Mouse (Mus musculus): ENCODE results near the gene Slc35a1. TPM values are rescaled to one million over a fixed set of nuclear protein-coding genes. Genes with fewer than 3 reads are reported as not detected.

Gene Slc35a1
- polyA plus RNA-seq, 1 experiment from 2014 or later, result 41.8 TPM

DNA sequence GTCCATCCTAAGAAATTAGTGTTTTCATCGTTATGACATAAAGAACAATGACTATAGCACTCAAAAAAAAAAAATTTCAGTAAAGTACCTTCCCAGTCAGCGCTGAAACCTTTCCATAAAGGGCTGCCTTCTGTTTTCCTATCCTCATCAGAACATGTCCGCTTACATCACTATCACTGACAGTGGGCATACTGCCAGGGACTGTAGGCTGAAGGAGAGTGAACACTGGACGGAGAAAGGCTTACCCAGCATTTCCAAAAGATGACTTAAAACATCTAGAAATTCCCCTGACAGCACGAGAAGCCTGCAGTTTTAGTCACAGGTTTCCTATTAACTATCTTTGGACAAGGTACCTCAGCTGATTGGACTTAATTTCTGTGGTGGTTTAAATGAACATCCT, 13.5 kb downstream of the Slc35a1 start:
- H3K4me1 ChIP-seq (ENCODE audit: control insufficient read depth, insufficient read depth, low read length), result no peaks in the 10 kb centered on the region
- WGBS, result 94% methylated on average over 5 of the region's 5 CpGs
- no peaks in the 10 kb centered on the region for H3K27me3 ChIP-seq (ENCODE audit: control insufficient read depth, insufficient read depth, low read length)
- H3K4me3 ChIP-seq (replicated peaks; ENCODE audit: low read depth, low read length), result no peak overlapping the region
- H3K27ac ChIP-seq (replicated peaks; ENCODE audit: low read depth, low read length), result no peak overlapping the region
- no peak overlapping the region for H3K9ac ChIP-seq (replicated peaks; ENCODE audit: low read length)
- H3K4me2 ChIP-seq (ENCODE audit: low read length), result no peak overlapping the region
- peaks cover 41% of the 10 kb centered on the region for H3K36me3 ChIP-seq (ENCODE audit: control insufficient read depth, insufficient read depth, low read length)
- no peak for ATAC-seq (ENCODE audit: low FRiP score, low TSS enrichment)
- DNase-seq, result no peak
- no peaks in the 10 kb centered on the region for H3K9me3 ChIP-seq (ENCODE audit: control insufficient read depth, low read length)

GRCm38 (mm10) chr4:34667923-34668322, 19.3 kb downstream of the Slc35a1 start:
- Histone ChIP-seq H3K9me3 (ENCODE audit: control insufficient read depth, low read length) (no peaks in the 10 kb centered on the region), H3K27ac (replicated peaks; ENCODE audit: low read depth, low read length) (no peak overlapping the region), H3K36me3 (ENCODE audit: control insufficient read depth, insufficient read depth, low read length) (peaks cover 62% of the 10 kb centered on the region), H3K27me3 (ENCODE audit: control insufficient read depth, insufficient read depth, low read length) (no peaks in the 10 kb centered on the region), H3K4me1 (ENCODE audit: control insufficient read depth, insufficient read depth, low read length) (no peaks in the 10 kb centered on the region), H3K4me3 (replicated peaks; ENCODE audit: low read depth, low read length) (no peak overlapping the region), H3K4me2 (ENCODE audit: low read length) (no peak overlapping the region), H3K9ac (replicated peaks; ENCODE audit: low read length) (no peak overlapping the region)
- 91% methylated on average over 5 of the region's 5 CpGs for WGBS
- no peak for DNase-seq
- no peak for ATAC-seq (ENCODE audit: low FRiP score, low TSS enrichment)

- Histone ChIP-seq H3K9me3 (ENCODE audit: control insufficient read depth, low read length) (no peaks in the 10 kb centered on the region), H3K4me2 (ENCODE audit: low read length) (no peak overlapping the region), H3K9ac (replicated peaks; ENCODE audit: low read length) (no peak overlapping the region), H3K4me1 (ENCODE audit: control insufficient read depth, insufficient read depth, low read length) (no peaks in the 10 kb centered on the region), H3K4me3 (replicated peaks; ENCODE audit: low read depth, low read length) (no peak overlapping the region), H3K27me3 (ENCODE audit: control insufficient read depth, insufficient read depth, low read length) (no peaks in the 10 kb centered on the region), H3K27ac (replicated peaks; ENCODE audit: low read depth, low read length) (no peak overlapping the region), H3K36me3 (ENCODE audit: control insufficient read depth, insufficient read depth, low read length) (peaks cover 85% of the 10 kb centered on the region)
- DNase-seq, result no peak
- ATAC-seq (ENCODE audit: low FRiP score, low TSS enrichment), result no peak
- 86% methylated on average over 6 of the region's 6 CpGs for WGBS
Observed at GRCm38 (mm10) chr4:34661927-34662326, 25.3 kb downstream of the Slc35a1 start.

DNA sequence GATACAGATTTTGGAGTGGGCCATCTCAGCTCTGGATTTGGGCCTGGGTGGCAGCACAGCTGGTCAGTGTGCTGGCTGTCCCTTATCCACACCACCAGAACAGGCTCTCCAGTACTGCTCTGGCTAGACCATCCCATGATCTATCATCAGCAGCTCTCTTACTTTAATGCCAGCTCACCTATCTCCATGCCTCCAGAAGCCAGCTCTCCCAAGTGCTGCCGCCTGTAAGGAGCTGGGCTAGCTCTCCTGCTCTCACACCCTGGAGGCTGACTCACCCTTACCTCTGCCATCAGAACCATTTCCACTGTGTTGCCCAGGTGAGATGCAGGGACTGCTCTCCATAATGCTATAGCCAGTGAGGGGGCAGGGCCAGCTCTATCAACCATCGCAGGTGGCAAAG, 25.7 kb downstream of the Slc35a1 start:
- 97% methylated on average over 2 of the region's 2 CpGs for WGBS
- Histone ChIP-seq H3K27ac (replicated peaks; ENCODE audit: low read depth, low read length) (no peak overlapping the region), H3K9me3 (ENCODE audit: control insufficient read depth, low read length) (no peaks in the 10 kb centered on the region), H3K9ac (replicated peaks; ENCODE audit: low read length) (no peak overlapping the region), H3K36me3 (ENCODE audit: control insufficient read depth, insufficient read depth, low read length) (peaks cover 86% of the 10 kb centered on the region), H3K4me1 (ENCODE audit: control insufficient read depth, insufficient read depth, low read length) (no peaks in the 10 kb centered on the region), H3K4me2 (ENCODE audit: low read length) (no peak overlapping the region), H3K4me3 (replicated peaks; ENCODE audit: low read depth, low read length) (no peak overlapping the region), H3K27me3 (ENCODE audit: control insufficient read depth, insufficient read depth, low read length) (no peaks in the 10 kb centered on the region)
- no peak for DNase-seq
- ATAC-seq (ENCODE audit: low FRiP score, low TSS enrichment), result no peak

DNA sequence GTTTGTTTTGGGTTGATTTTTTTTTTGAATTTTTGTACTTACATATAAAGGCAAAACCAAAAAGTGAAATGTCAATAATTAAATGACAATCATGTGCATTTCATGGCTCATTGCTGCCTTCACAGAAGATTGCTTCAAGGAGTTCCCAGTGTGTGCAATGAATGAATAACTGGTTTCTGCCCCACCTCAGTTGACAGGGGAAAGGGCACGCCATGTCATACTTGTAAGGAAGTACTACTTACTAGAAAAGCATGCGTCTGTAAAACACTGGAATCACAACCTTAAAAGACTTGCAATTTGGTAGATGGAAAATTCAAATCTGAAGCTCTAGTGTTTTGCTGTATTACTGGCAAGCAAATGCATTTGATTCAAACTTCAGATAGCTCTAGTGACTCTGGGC, 28.2 kb downstream of the Slc35a1 start:
- Histone ChIP-seq H3K4me3 (replicated peaks; ENCODE audit: low read depth, low read length) (no peak overlapping the region), H3K9me3 (ENCODE audit: control insufficient read depth, low read length) (no peaks in the 10 kb centered on the region), H3K27me3 (ENCODE audit: control insufficient read depth, insufficient read depth, low read length) (no peaks in the 10 kb centered on the region), H3K36me3 (ENCODE audit: control insufficient read depth, insufficient read depth, low read length) (peaks cover 86% of the 10 kb centered on the region), H3K9ac (replicated peaks; ENCODE audit: low read length) (no peak overlapping the region), H3K27ac (replicated peaks; ENCODE audit: low read depth, low read length) (no peak overlapping the region), H3K4me1 (ENCODE audit: control insufficient read depth, insufficient read depth, low read length) (no peaks in the 10 kb centered on the region), H3K4me2 (ENCODE audit: low read length) (no peak overlapping the region)
- ATAC-seq (ENCODE audit: low FRiP score, low TSS enrichment), result no peak
- WGBS, result 89% methylated on average over 2 of the region's 2 CpGs
- DNase-seq, result no peak

GRCm38 (mm10) chr4:34656101-34656500, 31.1 kb downstream of the Slc35a1 start:
- no peak for ATAC-seq (ENCODE audit: low FRiP score, low TSS enrichment)
- Histone ChIP-seq H3K9ac (replicated peaks; ENCODE audit: low read length) (no peak overlapping the region), H3K27me3 (ENCODE audit: control insufficient read depth, insufficient read depth, low read length) (no peaks in the 10 kb centered on the region), H3K4me3 (replicated peaks; ENCODE audit: low read depth, low read length) (no peak overlapping the region), H3K36me3 (ENCODE audit: control insufficient read depth, insufficient read depth, low read length) (peaks cover 86% of the 10 kb centered on the region), H3K4me2 (ENCODE audit: low read length) (no peak overlapping the region), H3K27ac (replicated peaks; ENCODE audit: low read depth, low read length) (no peak overlapping the region), H3K4me1 (ENCODE audit: control insufficient read depth, insufficient read depth, low read length) (no peaks in the 10 kb centered on the region), H3K9me3 (ENCODE audit: control insufficient read depth, low read length) (no peaks in the 10 kb centered on the region)
- no peak for DNase-seq
- WGBS, result 95% methylated on average over 10 of the region's 10 CpGs

GRCm38 (mm10) chr4:34653179-34653578, 34.1 kb downstream of the Slc35a1 start:
- H3K4me2 ChIP-seq (ENCODE audit: low read length), result no peak overlapping the region
- no peaks in the 10 kb centered on the region for H3K27me3 ChIP-seq (ENCODE audit: control insufficient read depth, insufficient read depth, low read length)
- no peak overlapping the region for H3K27ac ChIP-seq (replicated peaks; ENCODE audit: low read depth, low read length)
- no peak overlapping the region for H3K4me3 ChIP-seq (replicated peaks; ENCODE audit: low read depth, low read length)
- DNase-seq (no peak), ATAC-seq (ENCODE audit: low FRiP score, low TSS enrichment) (no peak)
- no peaks in the 10 kb centered on the region for H3K4me1 ChIP-seq (ENCODE audit: control insufficient read depth, insufficient read depth, low read length)
- 95% methylated on average over 7 of the region's 7 CpGs for WGBS
- H3K9me3 ChIP-seq (ENCODE audit: control insufficient read depth, low read length), result no peaks in the 10 kb centered on the region
- no peak overlapping the region for H3K9ac ChIP-seq (replicated peaks; ENCODE audit: low read length)
- H3K36me3 ChIP-seq (ENCODE audit: control insufficient read depth, insufficient read depth, low read length), result peaks cover 67% of the 10 kb centered on the region

- H3K4me1 ChIP-seq (ENCODE audit: control insufficient read depth, insufficient read depth, low read length), result no peaks in the 10 kb centered on the region
- H3K27me3 ChIP-seq (ENCODE audit: control insufficient read depth, insufficient read depth, low read length), result no peaks in the 10 kb centered on the region
- no peak for ATAC-seq (ENCODE audit: low FRiP score, low TSS enrichment)
- no peak overlapping the region for H3K4me3 ChIP-seq (replicated peaks; ENCODE audit: low read depth, low read length)
- H3K36me3 ChIP-seq (ENCODE audit: control insufficient read depth, insufficient read depth, low read length), result peaks cover 50% of the 10 kb centered on the region
- no peak overlapping the region for H3K9ac ChIP-seq (replicated peaks; ENCODE audit: low read length)
- no peak overlapping the region for H3K27ac ChIP-seq (replicated peaks; ENCODE audit: low read depth, low read length)
- H3K4me2 ChIP-seq (ENCODE audit: low read length), result no peak overlapping the region
- no peaks in the 10 kb centered on the region for H3K9me3 ChIP-seq (ENCODE audit: control insufficient read depth, low read length)
- no peak for DNase-seq
Observed at GRCm38 (mm10) chr4:34644779-34645178, 42.5 kb downstream of the Slc35a1 start.

- H3K4me3 ChIP-seq (replicated peaks; ENCODE audit: low read depth, low read length), result no peak overlapping the region
- WGBS, result 95% methylated on average over 3 of the region's 3 CpGs
- H3K4me1 ChIP-seq (ENCODE audit: control insufficient read depth, insufficient read depth, low read length), result no peaks in the 10 kb centered on the region
- H3K36me3 ChIP-seq (ENCODE audit: control insufficient read depth, insufficient read depth, low read length), result peaks cover 32% of the 10 kb centered on the region
- no peak overlapping the region for H3K27ac ChIP-seq (replicated peaks; ENCODE audit: low read depth, low read length)
- DNase-seq (no peak), ATAC-seq (ENCODE audit: low FRiP score, low TSS enrichment) (no peak)
- no peak overlapping the region for H3K9ac ChIP-seq (replicated peaks; ENCODE audit: low read length)
- no peaks in the 10 kb centered on the region for H3K9me3 ChIP-seq (ENCODE audit: control insufficient read depth, low read length)
- H3K27me3 ChIP-seq (ENCODE audit: control insufficient read depth, insufficient read depth, low read length), result no peaks in the 10 kb centered on the region
- no peak overlapping the region for H3K4me2 ChIP-seq (ENCODE audit: low read length)
Observed at GRCm38 (mm10) chr4:34640731-34641130, 46.5 kb downstream of the Slc35a1 start.

Data from midbrain, embryonic 14.5 days (tissue).